Mouse (Mus musculus) embryonic fibroblast, embryonic 13.5 days (primary cell): Measurements from ENCODE around the gene Gm867. TPM values are rescaled to one million over a fixed set of nuclear protein-coding genes. Genes with fewer than 3 reads are reported as not detected.

Experiments
- H3K27ac ChIP-seq: 2 replicates; pipeline ENCODE4 v1.5.1; 2012; ENCODE audit warnings: low read length, control low read depth, inconsistent platforms; ENCODE audit not compliant: insufficient read depth
- H3K4me1 ChIP-seq: 2 replicates; pipeline ENCODE4 v1.6.1; 2011; ENCODE audit warnings: low read length; ENCODE audit not compliant: control insufficient read depth, insufficient read depth
- H3K4me3 ChIP-seq: 2 replicates; pipeline ENCODE4 v1.5.1; 2011; ENCODE audit warnings: mild to moderate bottlenecking, control low read depth, low read length; ENCODE audit not compliant: insufficient read depth
- CTCF ChIP-seq: IDR thresholded peaks from 2 replicates; pipeline ENCODE4 v1.5.1; 2011; ENCODE audit warnings: mild to moderate bottlenecking, control low read depth, low read length, moderate library complexity, borderline replicate concordance; ENCODE audit not compliant: insufficient read depth
- POLR2A ChIP-seq: IDR thresholded peaks from 2 replicates; pipeline ENCODE4 v1.6.1; 2011; ENCODE audit warnings: low read depth, mild to moderate bottlenecking, control low read depth, low read length, moderate library complexity
- polyA plus RNA-seq: library from polyadenylated mRNA; stranded (reverse); fragments of >200 nt; gene quantifications from 2 replicates; pipeline ENCODE4 v1.2.4, GENCODE M21; 2011; ENCODE audit warnings: low read depth; ENCODE audit not compliant: missing spikeins, insufficient read length

Gene Gm867
- polyA plus RNA-seq: 0.74 TPM in 1 of 2 replicates, not detected in the other

- H3K4me1 ChIP-seq: no peaks in the 10 kb centered on the region; the same call in 1 of the 2 replicates
- H3K27ac ChIP-seq: no peak within 1 kb of the TSS
- TF ChIP-seq POLR2A (no peak), CTCF (no peak)
- no peak within 1 kb of the TSS for H3K4me3 ChIP-seq
These were observed at the start of gene Gm867 for GRCm38 (mm10) chr10:75940520-75940919. Gene Gm867 (minus strand): TSS chr10:75940672.

- no peaks in the 10 kb centered on the region for H3K4me1 ChIP-seq
- H3K4me3 ChIP-seq: no peak overlapping the region
- H3K27ac ChIP-seq: no peak overlapping the region
- TF ChIP-seq POLR2A: no peak
- no peak for TF ChIP-seq CTCF
These were observed 39.0 kb upstream of the Gm867 start for GRCm38 (mm10) chr10:75979432-75979831.

GRCm38 (mm10) chr10:75978835-75979157 lies 38.3 kb upstream of the Gm867 start:
- Histone ChIP-seq H3K27ac (no peak overlapping the region), H3K4me3 (no peak overlapping the region), H3K4me1 (no peaks in the 10 kb centered on the region)
- TF ChIP-seq CTCF: no peak
- no peak for TF ChIP-seq POLR2A

- Histone ChIP-seq H3K4me1 (no peaks in the 10 kb centered on the region), H3K27ac (no peak overlapping the region), H3K4me3 (no peak overlapping the region)
- TF ChIP-seq CTCF (no peak), POLR2A (no peak)
These were observed 37.8 kb upstream of the Gm867 start for GRCm38 (mm10) chr10:75978119-75978834.

GRCm38 (mm10) chr10:75975216-75975615 lies 34.7 kb upstream of the Gm867 start:
- no peak overlapping the region for H3K4me3 ChIP-seq
- no peaks in the 10 kb centered on the region for H3K4me1 ChIP-seq
- H3K27ac ChIP-seq: no peak overlapping the region
- TF ChIP-seq POLR2A (no peak), CTCF (no peak)

GRCm38 (mm10) chr10:75973846-75974245 lies 33.4 kb upstream of the Gm867 start:
- TF ChIP-seq CTCF (no peak), POLR2A (no peak)
- Histone ChIP-seq H3K4me1 (no peaks in the 10 kb centered on the region), H3K27ac (no peak overlapping the region), H3K4me3 (no peak overlapping the region)

- H3K27ac ChIP-seq: no peak within 1 kb of the TSS
- no peaks in the 10 kb centered on the region for H3K4me1 ChIP-seq
- TF ChIP-seq CTCF (no peak), POLR2A (no peak)
- no peak within 1 kb of the TSS for H3K4me3 ChIP-seq
These were observed 13.9 kb upstream of the Gm867 start, which contains the start of gene Gm5134 for GRCm38 (mm10) chr10:75954381-75954811. Gene Gm5134 (plus strand): TSS chr10:75954514.

- H3K4me3 ChIP-seq: peak overlapping the region; percentile 18
- H3K4me1 ChIP-seq: no peaks in the 10 kb centered on the region
- no peak overlapping the region for H3K27ac ChIP-seq
- no peak for TF ChIP-seq CTCF
- TF ChIP-seq POLR2A: no peak
These were observed 11.1 kb upstream of the Gm867 start for GRCm38 (mm10) chr10:75951424-75952050.

GRCm38 (mm10) chr10:75950791-75951210 lies 10.3 kb upstream of the Gm867 start:
- H3K27ac ChIP-seq: no peak overlapping the region
- H3K4me3 ChIP-seq: 0 out of 2 replicates have a peak overlapping the region, but pooled peaks have one; percentile 14
- no peaks in the 10 kb centered on the region for H3K4me1 ChIP-seq
- TF ChIP-seq POLR2A (no peak), CTCF (no peak)
